Mouse (Mus musculus): ENCODE measurements around the gene Fastkd5. TPM values are rescaled to one million over a fixed set of nuclear protein-coding genes. Genes with fewer than 3 reads are reported as not detected.

The Fastkd5 gene
- polyA plus RNA-seq, 1 experiment from 2014 or later: 7.9 TPM

Other genes with a start within 250 kb of the Fastkd5 start
- gene Cpxm1, start 232.5 kb downstream of the Fastkd5 start, polyA plus RNA-seq (2015; fragmentation: Nextera tagmentation; extraction: Ambion mirVana): 2.5 and 5.0 TPM in 2 replicates
- gene Gm28372, start 224.8 kb downstream of the Fastkd5 start, polyA plus RNA-seq (2015; fragmentation: Nextera tagmentation; extraction: Ambion mirVana): not detected in 2 replicates
- gene 1700020A23Rik, start 224.8 kb downstream of the Fastkd5 start, polyA plus RNA-seq (2015; fragmentation: Nextera tagmentation; extraction: Ambion mirVana): not detected in 2 replicates
- gene Tmem239, start 223.5 kb downstream of the Fastkd5 start, polyA plus RNA-seq (2015; fragmentation: Nextera tagmentation; extraction: Ambion mirVana): not detected in 2 replicates
- 33.0 and 39.3 TPM in 2 replicates for gene Vps16, start 205.7 kb downstream of the Fastkd5 start, polyA plus RNA-seq (2015; fragmentation: Nextera tagmentation; extraction: Ambion mirVana)
- 3.2 and 3.8 TPM in 2 replicates for gene Pced1a, start 205.3 kb downstream of the Fastkd5 start, polyA plus RNA-seq (2015; fragmentation: Nextera tagmentation; extraction: Ambion mirVana)
- 26.7 and 29.6 TPM in 2 replicates for gene Ptpra, start 179.7 kb downstream of the Fastkd5 start, polyA plus RNA-seq (2015; fragmentation: Nextera tagmentation; extraction: Ambion mirVana)
- 30.9 and 34.3 TPM in 2 replicates for gene Mrps26, start 66.3 kb downstream of the Fastkd5 start, polyA plus RNA-seq (2015; fragmentation: Nextera tagmentation; extraction: Ambion mirVana)
- gene Oxt, start 53.9 kb downstream of the Fastkd5 start, polyA plus RNA-seq (2015; fragmentation: Nextera tagmentation; extraction: Ambion mirVana): not detected in 2 replicates
- not detected in 2 replicates for gene Avp, start 47.5 kb downstream of the Fastkd5 start, polyA plus RNA-seq (2015; fragmentation: Nextera tagmentation; extraction: Ambion mirVana)
- 4.1 and 4.5 TPM in 2 replicates for gene Ubox5, start within 50 bp of the Fastkd5 start, polyA plus RNA-seq (2015; fragmentation: Nextera tagmentation; extraction: Ambion mirVana)
- 1.6 and 1.9 TPM in 2 replicates for gene Lzts3, start 12.8 kb upstream of the Fastkd5 start, polyA plus RNA-seq (2015; fragmentation: Nextera tagmentation; extraction: Ambion mirVana)
- gene Ddrgk1, start 34.6 kb upstream of the Fastkd5 start, polyA plus RNA-seq (2015; fragmentation: Nextera tagmentation; extraction: Ambion mirVana): 43.0 and 48.3 TPM in 2 replicates
- gene Itpa, start 37.6 kb upstream of the Fastkd5 start, polyA plus RNA-seq (2015; fragmentation: Nextera tagmentation; extraction: Ambion mirVana): 37.0 and 41.0 TPM in 2 replicates
- gene Slc4a11, start 67.5 kb upstream of the Fastkd5 start, polyA plus RNA-seq (2015; fragmentation: Nextera tagmentation; extraction: Ambion mirVana): 0.09 and 0.16 TPM in 2 replicates

Data from liver, embryonic 16.5 days (tissue).